Mouse (Mus musculus): Measurements from ENCODE around the gene Ofcc1. TPM values are rescaled to one million over a fixed set of nuclear protein-coding genes. Genes with fewer than 3 reads are reported as not detected.

The Ofcc1 gene
- not detected in 2 replicates for polyA plus RNA-seq (2015; fragmentation: Nextera tagmentation; extraction: Ambion mirVana)

GRCm38 (mm10) chr13:40361288-40361687 is at the start of gene Ofcc1:
TSS of gene Ofcc1 (minus strand) at chr13:40361450.

